Mouse (Mus musculus) embryonic facial prominence, embryonic 10.5 days (tissue): ENCODE results near the gene Rimkla. TPM values are rescaled to one million over a fixed set of nuclear protein-coding genes. Genes with fewer than 3 reads are reported as not detected.

Source experiments
- DNase-seq: peaks from one replicate; pipeline ENCODE4 v3.0.0-alpha.2; 2017; ENCODE audit warnings: low spot score
- H3K27ac ChIP-seq: fragments of 300-500 bp; sonication (generic); replicated peaks from 2 replicates; pipeline ENCODE4 v1.5.1; 2016; ENCODE audit warnings: mild to moderate bottlenecking
- H3K27me3 ChIP-seq: fragments of 300-500 bp; sonication (generic); replicated peaks from 2 replicates; pipeline ENCODE4 v1.6.1; 2016; ENCODE audit warnings: low read depth, mild to moderate bottlenecking; ENCODE audit not compliant: poor library complexity, severe bottlenecking
- H3K36me3 ChIP-seq: fragments of 300-500 bp; sonication (generic); replicated peaks from 2 replicates; pipeline ENCODE4 v1.6.1; 2016; ENCODE audit warnings: mild to moderate bottlenecking, moderate library complexity
- H3K4me1 ChIP-seq: fragments of 300-500 bp; sonication (generic); 2 replicates; pipeline ENCODE4 v1.6.1; 2016
- H3K4me3 ChIP-seq: fragments of 300-500 bp; sonication (generic); 2 replicates; pipeline ENCODE4 v1.5.1; 2016; ENCODE audit warnings: mild to moderate bottlenecking, moderate library complexity
- H3K9me3 ChIP-seq: fragments of 300-500 bp; sonication (generic); 2 replicates; pipeline ENCODE4 v1.6.1; 2016; ENCODE audit warnings: mild to moderate bottlenecking
- WGBS: fragments of 180-500 bp; shearing (Covaris S2); methylation state at CpG from one replicate; pipeline ENCODE4 v1.1.7; 2016; 5-methylcytosine and 5-hydroxymethylcytosine counted together
- polyA plus RNA-seq: library from polyadenylated mRNA; unstranded; fragments of >200 nt; fragmentation: Nextera tagmentation; extraction: Ambion mirVana; gene quantifications from 2 replicates; pipeline ENCODE4 v1.2.1, GENCODE M21; 2016

Gene Rimkla
- polyA plus RNA-seq, 1 experiment from 2014 or later: 1.9 TPM

- no peak for DNase-seq
- 77% methylated on average over 3 of the region's 3 CpGs for WGBS
- Histone ChIP-seq H3K9me3 (no peaks in the 10 kb centered on the region), H3K27me3 (no peaks in the 10 kb centered on the region), H3K4me1 (no peaks in the 10 kb centered on the region), H3K4me3 (no peak overlapping the region), H3K36me3 (no peaks in the 10 kb centered on the region), H3K27ac (no peak overlapping the region)
These were observed 20.3 kb upstream of the Rimkla start for GRCm38 (mm10) chr4:119512731-119513141.

DNA sequence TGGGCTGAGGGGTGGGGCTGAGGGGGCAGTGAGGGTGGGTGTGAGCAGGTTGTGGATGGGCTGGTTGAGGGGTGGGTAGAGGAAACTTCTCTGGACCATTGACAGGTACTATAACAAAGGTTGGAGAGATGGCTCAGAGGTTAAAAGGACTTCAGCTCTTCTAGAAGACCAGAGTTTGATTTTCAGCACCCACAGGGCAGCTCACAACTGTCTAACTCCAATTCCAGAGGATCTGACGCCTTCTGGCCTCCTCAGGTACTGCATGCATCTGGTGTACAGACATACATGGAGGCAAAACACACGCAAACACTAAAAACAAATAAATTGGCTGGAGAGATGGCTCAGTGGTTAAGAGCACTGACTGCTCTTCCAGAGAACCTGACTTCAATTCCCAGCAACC is 19.2 kb upstream of the Rimkla start:
- no peaks in the 10 kb centered on the region for H3K27me3 ChIP-seq
- no peaks in the 10 kb centered on the region for H3K36me3 ChIP-seq
- H3K4me3 ChIP-seq: no peak overlapping the region
- no peaks in the 10 kb centered on the region for H3K4me1 ChIP-seq
- DNase-seq: no peak
- no peak overlapping the region for H3K27ac ChIP-seq
- H3K9me3 ChIP-seq: no peaks in the 10 kb centered on the region
- 67% methylated on average over 2 of the region's 2 CpGs for WGBS

DNA sequence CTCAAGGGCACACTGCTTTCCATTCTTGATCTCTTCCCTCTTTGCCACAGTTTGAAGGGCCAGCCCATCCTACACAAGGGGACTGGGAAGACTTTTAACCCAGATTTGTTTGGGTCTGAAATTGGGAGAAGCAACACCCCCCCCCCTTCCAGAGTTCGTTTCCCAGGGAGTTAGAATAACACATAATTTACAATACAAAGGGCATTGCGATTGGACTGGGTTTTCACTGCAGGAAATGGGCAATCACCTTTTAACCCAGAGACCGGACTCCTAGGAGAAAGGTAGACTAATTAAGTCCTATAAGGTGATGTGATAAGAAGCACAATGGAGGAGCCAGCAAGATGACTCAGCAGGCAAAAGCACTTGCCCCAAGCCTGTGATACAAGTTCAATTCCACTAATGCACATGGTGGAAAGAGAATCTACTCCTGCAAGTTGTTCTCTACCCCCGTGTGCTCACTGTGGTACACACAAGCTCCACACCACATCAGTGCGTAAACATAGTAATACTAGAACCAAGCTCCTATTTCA is 6.0 kb upstream of the Rimkla start:
- no peak overlapping the region for H3K27ac ChIP-seq
- H3K9me3 ChIP-seq: no peaks in the 10 kb centered on the region
- no peak for DNase-seq
- H3K27me3 ChIP-seq: peaks cover 20% of the 10 kb centered on the region
- H3K4me3 ChIP-seq: no peak overlapping the region
- H3K4me1 ChIP-seq: no peaks in the 10 kb centered on the region
- 63% methylated on average over 5 of the region's 5 CpGs for WGBS
- no peaks in the 10 kb centered on the region for H3K36me3 ChIP-seq

DNA sequence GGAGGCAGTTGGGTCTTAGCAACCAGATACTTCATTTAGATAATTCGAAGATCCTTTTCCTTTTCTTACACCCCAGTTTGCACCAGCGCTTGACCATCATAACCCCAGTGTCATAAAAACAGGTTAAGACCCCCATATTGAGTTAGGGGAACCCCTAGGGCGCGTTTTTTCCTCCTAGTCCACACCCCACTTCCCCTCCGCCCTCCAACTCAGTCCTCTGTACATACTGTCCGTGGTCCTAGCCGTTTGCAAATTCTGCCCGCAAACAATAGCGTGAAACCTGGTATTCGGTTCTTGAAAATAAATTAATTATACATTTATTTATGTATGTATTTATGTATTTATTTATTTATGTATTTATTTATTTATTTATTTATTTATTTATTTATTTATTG is 502 bp upstream of the Rimkla start:
- Histone ChIP-seq H3K4me3 (peak overlapping the region; percentile 71), H3K4me1 (peaks cover 12% of the 10 kb centered on the region), H3K9me3 (no peaks in the 10 kb centered on the region), H3K36me3 (no peaks in the 10 kb centered on the region), H3K27me3 (peaks cover 48% of the 10 kb centered on the region), H3K27ac (peak overlapping the region; percentile 65; the same call in 1 of the 2 replicates)
- no peak for DNase-seq
- 34% methylated on average over 10 of the region's 10 CpGs for WGBS

GRCm38 (mm10) chr4:119490806-119491205 is 1.6 kb downstream of the Rimkla start:
- Histone ChIP-seq H3K4me3 (no peak overlapping the region), H3K36me3 (no peaks in the 10 kb centered on the region), H3K4me1 (peaks cover 12% of the 10 kb centered on the region), H3K9me3 (no peaks in the 10 kb centered on the region), H3K27ac (no peak overlapping the region), H3K27me3 (peaks cover 48% of the 10 kb centered on the region)
- DNase-seq: peak; percentile 34
- WGBS: 73% methylated on average over 3 of the region's 3 CpGs

- WGBS: 93% methylated on average over 10 of the region's 10 CpGs
- DNase-seq: no peak
These were observed 2.8 kb downstream of the Rimkla start for GRCm38 (mm10) chr4:119489666-119490065.

GRCm38 (mm10) chr4:119484882-119485281 is 7.5 kb downstream of the Rimkla start:
- H3K9me3 ChIP-seq: no peaks in the 10 kb centered on the region
- H3K4me3 ChIP-seq: no peak overlapping the region
- H3K36me3 ChIP-seq: no peaks in the 10 kb centered on the region
- no peaks in the 10 kb centered on the region for H3K4me1 ChIP-seq
- DNase-seq: no peak
- peaks cover 10% of the 10 kb centered on the region; the same call in 1 of the 2 replicates for H3K27me3 ChIP-seq
- WGBS: 83% methylated on average over 7 of the region's 7 CpGs
- H3K27ac ChIP-seq: no peak overlapping the region

More at GRCm38 (mm10) chr4:119489666-119490065, 2.8 kb downstream of the Rimkla start:
- no peak overlapping the region for H3K27ac ChIP-seq
- peaks cover 41% of the 10 kb centered on the region for H3K27me3 ChIP-seq
- no peaks in the 10 kb centered on the region for H3K36me3 ChIP-seq
- H3K4me1 ChIP-seq: peaks cover 12% of the 10 kb centered on the region
- no peaks in the 10 kb centered on the region for H3K9me3 ChIP-seq
- no peak overlapping the region for H3K4me3 ChIP-seq

DNA sequence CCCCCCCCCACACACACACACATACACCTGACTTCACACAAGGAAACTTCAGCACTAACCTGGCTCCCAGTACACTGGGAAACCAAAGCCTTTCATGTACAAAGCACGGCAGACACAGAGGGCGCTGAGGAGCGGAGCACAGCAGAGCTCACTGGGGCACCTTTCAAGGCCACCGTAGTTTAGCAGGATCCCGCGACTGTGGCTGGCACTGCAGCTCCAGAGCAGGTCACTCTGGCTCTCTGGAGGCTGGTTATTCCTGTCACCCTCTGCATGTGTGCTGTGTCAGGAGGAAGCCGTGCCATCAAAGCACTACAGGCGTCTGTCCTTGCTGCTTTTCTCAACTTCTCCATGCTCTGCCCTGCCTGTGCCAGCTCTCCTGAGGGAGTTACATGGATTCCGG is 9.4 kb downstream of the Rimkla start:
- no peaks in the 10 kb centered on the region for H3K9me3 ChIP-seq
- WGBS: 60% methylated on average over 9 of the region's 9 CpGs
- no peak overlapping the region for H3K4me3 ChIP-seq
- H3K36me3 ChIP-seq: no peaks in the 10 kb centered on the region
- peaks cover 10% of the 10 kb centered on the region; the same call in 1 of the 2 replicates for H3K27me3 ChIP-seq
- DNase-seq: peak; percentile 18
- no peaks in the 10 kb centered on the region for H3K4me1 ChIP-seq
- H3K27ac ChIP-seq: no peak overlapping the region

DNA sequence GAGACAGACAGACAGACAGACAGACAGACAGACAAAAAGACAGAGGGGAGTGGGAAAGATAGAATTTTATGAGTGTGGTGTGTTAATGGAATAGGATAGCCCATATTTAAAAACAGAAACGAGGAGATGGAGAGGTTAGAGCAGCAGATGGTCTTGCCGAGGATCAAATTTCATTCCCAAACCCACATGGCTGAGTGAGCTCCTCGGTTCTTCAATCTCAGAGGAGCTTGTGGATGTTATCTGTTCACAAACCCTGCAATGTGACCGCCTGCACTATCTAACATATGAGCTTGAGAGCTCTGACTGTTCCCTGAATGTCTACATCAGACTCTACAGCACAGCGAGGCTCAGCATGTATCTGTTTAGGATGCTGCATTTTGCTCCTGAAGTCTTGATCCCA is 19.3 kb downstream of the Rimkla start:
- WGBS: 58% methylated on average over 5 of the region's 5 CpGs
- DNase-seq: no peak

GRCm38 (mm10) chr4:119472545-119472944 is 19.9 kb downstream of the Rimkla start:
- 93% methylated on average over 9 of the region's 9 CpGs for WGBS
- Histone ChIP-seq H3K27me3 (no peaks in the 10 kb centered on the region), H3K36me3 (no peaks in the 10 kb centered on the region), H3K9me3 (no peaks in the 10 kb centered on the region), H3K27ac (no peak overlapping the region), H3K4me1 (no peaks in the 10 kb centered on the region), H3K4me3 (no peak overlapping the region)
- no peak for DNase-seq

More for the DNA sequence above, 19.3 kb downstream of the Rimkla start:
- Histone ChIP-seq H3K36me3 (no peaks in the 10 kb centered on the region), H3K4me3 (no peak overlapping the region), H3K27me3 (no peaks in the 10 kb centered on the region), H3K4me1 (no peaks in the 10 kb centered on the region), H3K9me3 (no peaks in the 10 kb centered on the region), H3K27ac (no peak overlapping the region)

DNA sequence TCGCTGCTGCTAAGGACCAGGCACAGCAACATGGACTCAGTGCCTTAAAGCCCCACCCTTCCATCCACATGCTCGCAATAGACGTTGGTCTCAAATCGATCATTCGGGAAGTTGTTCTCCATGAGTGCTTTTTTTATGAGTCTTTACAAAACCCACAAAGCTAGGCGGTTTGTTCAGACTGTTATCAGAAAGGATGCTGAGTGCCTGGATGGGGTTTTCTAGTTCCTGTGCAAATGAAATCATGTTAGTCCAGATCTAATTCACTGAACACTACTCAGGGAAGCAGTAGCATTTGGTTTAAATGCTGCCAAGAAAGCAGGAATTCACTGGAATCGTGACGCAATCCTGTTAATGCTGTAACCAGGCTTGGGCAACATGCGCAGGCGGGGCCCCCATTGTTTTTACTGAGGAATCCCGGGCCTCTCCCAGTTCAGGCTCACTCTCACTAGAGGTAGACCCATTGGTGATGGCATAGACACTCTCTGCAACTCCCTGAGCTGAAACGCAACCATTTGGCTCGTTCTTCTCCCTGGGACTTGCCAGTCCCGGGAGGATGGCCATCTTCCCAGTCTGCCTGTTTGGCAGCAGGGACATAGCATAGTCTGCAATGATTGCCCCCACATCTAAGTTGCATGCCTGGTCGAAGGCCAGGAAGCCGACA is 24.6 kb downstream of the Rimkla start:
- no peaks in the 10 kb centered on the region for H3K9me3 ChIP-seq
- H3K27me3 ChIP-seq: no peaks in the 10 kb centered on the region; the same call in 1 of the 2 replicates
- WGBS: 91% methylated on average over 16 of the region's 16 CpGs
- no peaks in the 10 kb centered on the region for H3K36me3 ChIP-seq
- DNase-seq: no peak
- H3K4me1 ChIP-seq: peaks cover 4% of the 10 kb centered on the region
- no peak overlapping the region for H3K4me3 ChIP-seq
- no peak overlapping the region for H3K27ac ChIP-seq

DNA sequence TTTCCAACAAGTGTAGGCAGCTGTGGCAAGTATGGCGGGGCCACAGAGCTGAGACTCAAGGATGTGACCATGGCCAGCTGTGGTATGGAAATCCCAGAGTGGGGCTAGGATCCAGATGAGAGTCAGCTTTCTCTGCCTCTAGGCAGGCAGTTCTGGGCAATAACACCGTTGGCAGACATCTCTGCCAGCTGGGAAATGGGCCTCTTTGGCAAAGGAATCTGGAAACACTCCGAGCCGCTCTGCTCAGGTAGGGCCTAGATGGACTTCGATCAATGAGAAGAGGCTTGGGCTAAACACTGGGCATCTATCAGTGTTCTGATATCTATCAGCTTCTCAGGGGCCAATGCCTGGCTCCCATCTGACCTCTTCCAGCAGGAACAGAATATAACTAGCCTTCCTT is 26.6 kb downstream of the Rimkla start:
- Histone ChIP-seq H3K4me3 (no peak overlapping the region), H3K27me3 (no peaks in the 10 kb centered on the region; the same call in 1 of the 2 replicates), H3K4me1 (peaks cover 9% of the 10 kb centered on the region), H3K27ac (no peak overlapping the region), H3K36me3 (no peaks in the 10 kb centered on the region), H3K9me3 (no peaks in the 10 kb centered on the region)
- 90% methylated on average over 5 of the region's 5 CpGs for WGBS
- no peak for DNase-seq

- Histone ChIP-seq H3K27me3 (no peaks in the 10 kb centered on the region; the same call in 1 of the 2 replicates), H3K4me3 (no peak overlapping the region), H3K4me1 (peaks cover 13% of the 10 kb centered on the region), H3K36me3 (no peaks in the 10 kb centered on the region), H3K27ac (no peak overlapping the region), H3K9me3 (no peaks in the 10 kb centered on the region)
- DNase-seq: no peak
- 82% methylated on average over 13 of the region's 13 CpGs for WGBS
These were observed 28.5 kb downstream of the Rimkla start for GRCm38 (mm10) chr4:119463756-119464419.
